Mouse (Mus musculus): ENCODE measurements around the gene Mfsd7a. TPM values are rescaled to one million over a fixed set of nuclear protein-coding genes. Genes with fewer than 3 reads are reported as not detected.

Gene Mfsd7a
- polyA plus RNA-seq, 1 experiment from 2014 or later = 0.54 TPM

DNA sequence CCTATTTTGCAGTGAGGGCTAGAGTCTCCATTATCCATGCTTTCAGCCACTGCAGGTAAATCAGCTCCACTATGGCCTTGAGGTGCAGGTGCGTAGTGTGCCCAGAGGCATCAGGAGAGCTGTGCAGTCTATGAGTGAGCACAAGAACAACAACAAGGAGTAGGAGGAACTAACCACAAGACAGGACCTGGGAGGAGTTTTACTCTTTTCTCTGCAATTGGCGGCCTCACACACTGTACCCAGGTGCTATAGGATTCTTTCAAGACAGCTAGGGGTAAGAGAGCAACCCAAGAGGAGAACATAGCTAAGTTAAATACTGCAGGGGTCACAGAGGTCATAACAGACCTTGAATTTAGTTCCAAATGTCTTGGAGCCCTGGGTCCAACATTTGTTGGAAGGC is 10.0 kb upstream of the Mfsd7a start:
- Histone ChIP-seq H3K4me1 (ENCODE audit: insufficient read depth, low read depth, low read length) (peaks cover 16% of the 10 kb centered on the region), H3K4me3 (ENCODE audit: low read depth, low read length) (no peak overlapping the region), H3K27me3 (replicated peaks; ENCODE audit: insufficient read depth, low read length) (no peaks in the 10 kb centered on the region), H3K36me3 (ENCODE audit: insufficient read depth, low read length) (no peaks in the 10 kb centered on the region), H3K9me3 (ENCODE audit: low read length) (no peaks in the 10 kb centered on the region), H3K4me2 (replicated peaks; ENCODE audit: low read depth, low read length) (no peak overlapping the region), H3K9ac (replicated peaks; ENCODE audit: low read depth) (no peak overlapping the region), H3K27ac (ENCODE audit: low read length) (no peak overlapping the region)
- DNase-seq (ENCODE audit: low spot score) (no peak), ATAC-seq (no peak)
- TF ChIP-seq EP300 (IDR thresholded peaks at IDR 0.05) = no peak
- TF ChIP-seq CTCF (IDR thresholded peaks at IDR 0.05) = no peak
- 76% methylated on average over 2 of the region's 2 CpGs for WGBS

DNA sequence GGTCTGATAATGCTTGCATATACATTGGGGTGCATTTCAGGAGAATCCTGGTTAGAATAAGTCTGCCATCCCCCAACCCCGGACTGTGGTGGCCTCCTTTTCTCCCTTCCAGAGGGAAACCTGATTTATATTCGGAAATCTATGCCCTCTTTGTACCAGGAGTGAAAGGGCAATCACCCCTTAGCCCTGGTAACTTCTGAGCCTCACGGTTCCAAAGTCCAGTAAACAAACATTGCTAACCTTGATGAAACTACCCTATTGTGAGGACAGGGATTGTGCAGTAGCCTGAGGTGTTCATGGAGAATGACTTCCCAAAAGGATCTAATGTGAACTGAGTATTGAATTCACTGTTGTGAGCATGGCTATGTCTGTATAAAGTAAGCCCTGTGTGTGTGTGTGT is 5.4 kb upstream of the Mfsd7a start:
- no peak for ATAC-seq
- WGBS = 45% methylated on average over 3 of the region's 3 CpGs

DNA sequence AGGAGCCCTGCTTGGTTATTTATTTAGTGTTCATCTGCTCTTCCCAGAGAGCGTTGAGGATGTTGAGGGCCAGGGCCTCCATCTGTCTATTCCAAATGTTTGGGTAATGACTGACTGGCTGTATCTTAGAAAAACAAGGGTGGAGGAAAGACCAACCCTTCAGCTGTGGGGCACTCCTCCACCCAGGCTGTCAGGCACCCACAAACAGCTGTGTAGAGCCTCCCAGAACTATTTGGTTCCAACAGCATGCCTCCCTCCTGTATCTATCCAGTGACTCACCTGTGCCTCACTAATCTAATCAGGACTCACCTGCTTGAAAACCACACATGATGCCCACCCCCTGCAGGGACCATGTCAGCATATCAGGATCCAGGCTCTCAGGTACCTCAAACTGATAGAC is 3.7 kb upstream of the Mfsd7a start:
- Histone ChIP-seq H3K4me3 (ENCODE audit: low read depth, low read length) (no peak overlapping the region), H3K4me2 (replicated peaks; ENCODE audit: low read depth, low read length) (no peak overlapping the region), H3K9ac (replicated peaks; ENCODE audit: low read depth) (no peak overlapping the region), H3K9me3 (ENCODE audit: low read length) (no peaks in the 10 kb centered on the region), H3K36me3 (ENCODE audit: insufficient read depth, low read length) (no peaks in the 10 kb centered on the region), H3K4me1 (ENCODE audit: insufficient read depth, low read depth, low read length) (no peaks in the 10 kb centered on the region; the same call in 1 of the 2 replicates), H3K27me3 (replicated peaks; ENCODE audit: insufficient read depth, low read length) (no peaks in the 10 kb centered on the region), H3K27ac (ENCODE audit: low read length) (no peak overlapping the region)
- no peak for TF ChIP-seq EP300 (IDR thresholded peaks at IDR 0.05)
- no peak for TF ChIP-seq CTCF (IDR thresholded peaks at IDR 0.05)
- WGBS = 61% methylated on average over 1 of the region's 1 CpGs
- no peak for ATAC-seq
- no peak for DNase-seq (ENCODE audit: low spot score)

More for the DNA sequence above, 5.4 kb upstream of the Mfsd7a start:
- H3K4me3 ChIP-seq (ENCODE audit: low read depth, low read length) = no peak overlapping the region
- no peak overlapping the region for H3K4me2 ChIP-seq (replicated peaks; ENCODE audit: low read depth, low read length)
- TF ChIP-seq CTCF (IDR thresholded peaks at IDR 0.05) = no peak
- TF ChIP-seq EP300 (IDR thresholded peaks at IDR 0.05) = no peak
- H3K9ac ChIP-seq (replicated peaks; ENCODE audit: low read depth) = no peak overlapping the region
- H3K27me3 ChIP-seq (replicated peaks; ENCODE audit: insufficient read depth, low read length) = no peaks in the 10 kb centered on the region
- no peaks in the 10 kb centered on the region for H3K9me3 ChIP-seq (ENCODE audit: low read length)
- no peaks in the 10 kb centered on the region; the same call in 1 of the 2 replicates for H3K4me1 ChIP-seq (ENCODE audit: insufficient read depth, low read depth, low read length)
- DNase-seq (ENCODE audit: low spot score) = no peak
- no peak overlapping the region for H3K27ac ChIP-seq (ENCODE audit: low read length)
- H3K36me3 ChIP-seq (ENCODE audit: insufficient read depth, low read length) = no peaks in the 10 kb centered on the region

DNA sequence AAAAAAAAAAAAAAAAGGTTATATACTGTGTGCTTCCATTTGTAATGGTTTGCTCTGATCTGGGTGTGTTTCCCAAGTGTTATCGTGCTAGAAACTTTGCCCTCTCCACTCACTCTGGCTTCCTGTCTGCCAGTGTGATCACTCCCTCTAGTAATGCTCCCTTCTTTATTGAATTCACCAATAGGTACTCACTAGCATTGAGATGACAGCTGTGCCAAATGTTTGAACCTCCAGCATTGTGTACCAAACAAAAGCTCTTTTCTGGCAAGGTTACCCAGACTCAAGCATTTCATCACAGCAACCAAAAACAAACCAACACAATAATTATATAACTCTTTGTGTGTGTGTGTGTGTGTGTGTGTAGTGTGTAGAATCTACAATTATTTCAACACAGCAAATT is 2.9 kb upstream of the Mfsd7a start:
- Histone ChIP-seq H3K27ac (ENCODE audit: low read length) (no peak overlapping the region), H3K9ac (replicated peaks; ENCODE audit: low read depth) (no peak overlapping the region), H3K9me3 (ENCODE audit: low read length) (no peaks in the 10 kb centered on the region), H3K4me1 (ENCODE audit: insufficient read depth, low read depth, low read length) (no peaks in the 10 kb centered on the region; the same call in 1 of the 2 replicates), H3K4me3 (ENCODE audit: low read depth, low read length) (no peak overlapping the region), H3K27me3 (replicated peaks; ENCODE audit: insufficient read depth, low read length) (no peaks in the 10 kb centered on the region), H3K4me2 (replicated peaks; ENCODE audit: low read depth, low read length) (no peak overlapping the region), H3K36me3 (ENCODE audit: insufficient read depth, low read length) (no peaks in the 10 kb centered on the region)
- no peak for ATAC-seq
- DNase-seq (ENCODE audit: low spot score) = no peak
- TF ChIP-seq EP300 (IDR thresholded peaks at IDR 0.05) = no peak
- TF ChIP-seq CTCF (IDR thresholded peaks at IDR 0.05) = no peak
- 74% methylated on average over 1 of the region's 1 CpGs for WGBS

DNA sequence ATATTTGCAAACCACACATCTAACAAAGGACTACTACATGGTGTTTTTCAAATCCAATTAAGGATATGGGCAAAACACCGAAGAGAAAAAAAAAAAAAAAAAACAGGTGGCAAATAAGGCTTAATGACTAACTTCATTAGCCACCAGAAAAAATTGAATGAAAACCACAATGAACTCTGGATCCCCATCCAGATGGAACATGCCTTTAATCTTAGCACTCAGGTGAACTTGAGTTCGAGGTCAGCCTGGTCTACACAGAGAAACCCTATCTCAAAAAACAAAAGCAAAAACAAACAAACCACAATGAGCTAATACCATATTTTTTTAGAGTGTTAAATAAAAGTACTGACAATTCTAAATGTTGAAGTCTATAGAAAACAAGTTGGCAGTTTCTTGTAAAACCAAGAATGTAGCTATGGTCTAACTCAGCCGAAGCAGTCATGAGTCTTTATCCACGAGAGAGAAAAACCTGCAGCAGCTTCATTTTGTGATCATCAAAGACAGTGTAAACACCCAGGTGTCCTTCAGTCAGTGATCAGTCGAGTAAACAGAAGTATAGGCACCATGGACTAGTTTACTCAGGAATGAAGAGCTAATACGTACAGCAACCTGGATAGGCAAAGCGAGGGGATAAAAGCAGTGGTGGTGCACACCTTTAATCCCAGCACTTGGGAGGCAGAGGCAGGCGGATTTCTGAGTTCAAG is 2.3 kb upstream of the Mfsd7a start:
- no peak overlapping the region for H3K4me3 ChIP-seq (ENCODE audit: low read depth, low read length)
- DNase-seq (ENCODE audit: low spot score) (no peak), ATAC-seq (no peak)
- 75% methylated on average over 8 of the region's 8 CpGs for WGBS
- no peaks in the 10 kb centered on the region; the same call in 1 of the 2 replicates for H3K4me1 ChIP-seq (ENCODE audit: insufficient read depth, low read depth, low read length)
- no peak overlapping the region for H3K27ac ChIP-seq (ENCODE audit: low read length)
- H3K9ac ChIP-seq (replicated peaks; ENCODE audit: low read depth) = no peak overlapping the region
- H3K9me3 ChIP-seq (ENCODE audit: low read length) = no peaks in the 10 kb centered on the region
- no peak overlapping the region for H3K4me2 ChIP-seq (replicated peaks; ENCODE audit: low read depth, low read length)
- H3K27me3 ChIP-seq (replicated peaks; ENCODE audit: insufficient read depth, low read length) = no peaks in the 10 kb centered on the region
- H3K36me3 ChIP-seq (ENCODE audit: insufficient read depth, low read length) = no peaks in the 10 kb centered on the region
- TF ChIP-seq CTCF (IDR thresholded peaks at IDR 0.05) (no peak), EP300 (IDR thresholded peaks at IDR 0.05) (no peak)

DNA sequence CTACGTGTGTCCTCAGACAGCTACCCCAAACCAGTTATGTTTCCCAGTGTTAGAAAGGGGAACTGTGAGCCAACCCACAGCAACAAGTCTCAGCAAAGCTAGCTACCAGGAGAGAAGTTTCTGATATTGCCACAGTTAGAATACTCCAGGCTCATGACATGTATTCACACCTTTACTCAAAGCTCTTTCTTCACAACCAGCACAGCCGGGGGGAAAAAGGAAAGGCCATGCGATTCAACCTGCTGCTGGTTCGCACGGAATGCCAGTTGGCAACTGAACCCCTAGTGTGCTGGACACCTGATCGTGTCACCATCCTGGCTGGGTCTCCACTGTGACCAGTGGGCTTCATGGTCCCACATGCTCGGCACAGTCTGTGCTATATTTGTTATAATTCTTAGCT is 834 bp downstream of the Mfsd7a start:
- ATAC-seq (no peak), DNase-seq (ENCODE audit: low spot score) (no peak)
- Histone ChIP-seq H3K4me2 (replicated peaks; ENCODE audit: low read depth, low read length) (peak overlapping the region; percentile 64; the same call in 1 of the 2 replicates), H3K27me3 (replicated peaks; ENCODE audit: insufficient read depth, low read length) (no peaks in the 10 kb centered on the region), H3K27ac (ENCODE audit: low read length) (no peak overlapping the region; the same call in 1 of the 2 replicates), H3K36me3 (ENCODE audit: insufficient read depth, low read length) (no peaks in the 10 kb centered on the region), H3K4me3 (ENCODE audit: low read depth, low read length) (no peak overlapping the region), H3K4me1 (ENCODE audit: insufficient read depth, low read depth, low read length) (no peaks in the 10 kb centered on the region; the same call in 1 of the 2 replicates), H3K9me3 (ENCODE audit: low read length) (no peaks in the 10 kb centered on the region), H3K9ac (replicated peaks; ENCODE audit: low read depth) (no peak overlapping the region)
- 68% methylated on average over 7 of the region's 7 CpGs for WGBS
- TF ChIP-seq CTCF (IDR thresholded peaks at IDR 0.05) (no peak), EP300 (IDR thresholded peaks at IDR 0.05) (no peak)

Measured in lung, postnatal 0 days (tissue).